Mouse (Mus musculus): ENCODE data around the gene Gm9887. TPM values are rescaled to one million over a fixed set of nuclear protein-coding genes. Genes with fewer than 3 reads are reported as not detected.
"Not testable (repeated sequence)": the region's sequence is repeated elsewhere in the genome, so short reads cannot be mapped to it uniquely, and the experiment has no call there.

The Gm9887 gene
- polyA plus RNA-seq, 1 experiment: 6.5 TPM

- Histone ChIP-seq H3K4me3 (ENCODE audit: insufficient read depth, poor library complexity, severe bottlenecking) (peak overlapping the region; percentile 37), H3ac (ENCODE audit: control insufficient read depth, insufficient read length, low read depth) (peak overlapping the region; percentile 59)
- not testable (repeated sequence) for H3K27me3 ChIP-seq (ENCODE audit: control insufficient read depth, insufficient read depth, insufficient read length); H3K79me3 ChIP-seq (ENCODE audit: low read depth); H3K79me2 ChIP-seq (ENCODE audit: control insufficient read depth, insufficient read depth); H3K36me3 ChIP-seq (ENCODE audit: control insufficient read depth, insufficient read depth)
- TF ChIP-seq MAX (IDR thresholded peaks at IDR 0.05): peak; percentile 36
Measured at GRCm38 (mm10) chr12:69360997-69361899, 11.0 kb downstream of the Gm9887 start.

- peaks cover 15% of the 10 kb centered on the region for H3K79me2 ChIP-seq (ENCODE audit: control insufficient read depth, insufficient read depth)
- no peaks in the 10 kb centered on the region for H3K27me3 ChIP-seq (ENCODE audit: control insufficient read depth, insufficient read depth, insufficient read length)
- H3K4me3 ChIP-seq (ENCODE audit: insufficient read depth, poor library complexity, severe bottlenecking): no peak overlapping the region
- no peaks in the 10 kb centered on the region for H3K36me3 ChIP-seq (ENCODE audit: control insufficient read depth, insufficient read depth)
- H3K79me3 ChIP-seq (ENCODE audit: low read depth): peaks cover 9% of the 10 kb centered on the region
- no peak overlapping the region for H3ac ChIP-seq (ENCODE audit: control insufficient read depth, insufficient read length, low read depth)
- peak; percentile 54 for TF ChIP-seq CTCF (IDR thresholded peaks at IDR 0.05; ENCODE audit: control insufficient read depth, insufficient read depth, insufficient read length)
- TF ChIP-seq MAX (IDR thresholded peaks at IDR 0.05): no peak
Measured at GRCm38 (mm10) chr12:69360655-69360996, 11.6 kb downstream of the Gm9887 start.

- no peak for TF ChIP-seq MYOD1 (IDR thresholded peaks at IDR 0.05; ENCODE audit: control insufficient read depth, insufficient read length, low read depth)
- H3ac ChIP-seq (ENCODE audit: control insufficient read depth, insufficient read length, low read depth): peak overlapping the region; percentile 47
- no peaks in the 10 kb centered on the region for H3K27me3 ChIP-seq (ENCODE audit: control insufficient read depth, insufficient read depth, insufficient read length)
- peaks cover 26% of the 10 kb centered on the region for H3K36me3 ChIP-seq (ENCODE audit: control insufficient read depth, insufficient read depth)
- H3K79me2 ChIP-seq (ENCODE audit: control insufficient read depth, insufficient read depth): peaks cover 30% of the 10 kb centered on the region
- peak overlapping the region; percentile 66 for H3K4me3 ChIP-seq (ENCODE audit: insufficient read depth, poor library complexity, severe bottlenecking)
- peaks cover 13% of the 10 kb centered on the region for H3K79me3 ChIP-seq (ENCODE audit: low read depth)
Measured at GRCm38 (mm10) chr12:69357300-69357646, 15.0 kb downstream of the Gm9887 start.

- peaks cover 30% of the 10 kb centered on the region for H3K79me2 ChIP-seq (ENCODE audit: control insufficient read depth, insufficient read depth)
- TF ChIP-seq MYOG (IDR thresholded peaks at IDR 0.05; ENCODE audit: control insufficient read depth, extremely low read depth, insufficient read length) (no peak), MAX (IDR thresholded peaks at IDR 0.05) (peak; percentile 49)
- peak within 1 kb of the TSS; percentile 66 for H3K4me3 ChIP-seq (ENCODE audit: insufficient read depth, poor library complexity, severe bottlenecking)
Measured at GRCm38 (mm10) chr12:69356546-69357299, 15.5 kb downstream of the Gm9887 start, which contains the start of gene Nemf. Gene Nemf, minus strand, starts transcription at chr12:69357165.

GRCm38 (mm10) chr12:69351685-69352084, 20.6 kb downstream of the Gm9887 start:
- peaks cover 76% of the 10 kb centered on the region for H3K36me3 ChIP-seq (ENCODE audit: control insufficient read depth, insufficient read depth)
- H3K79me3 ChIP-seq (ENCODE audit: low read depth): peaks cover 12% of the 10 kb centered on the region
- no peak overlapping the region for H3K4me3 ChIP-seq (ENCODE audit: insufficient read depth, poor library complexity, severe bottlenecking)
- H3K27me3 ChIP-seq (ENCODE audit: control insufficient read depth, insufficient read depth, insufficient read length): no peaks in the 10 kb centered on the region
- TF ChIP-seq CEBPB (IDR thresholded peaks at IDR 0.05; ENCODE audit: low read depth): no peak
- TF ChIP-seq USF1 (IDR thresholded peaks at IDR 0.05; ENCODE audit: low read depth): no peak
- no peak for TF ChIP-seq CTCF (IDR thresholded peaks at IDR 0.05; ENCODE audit: control insufficient read depth, insufficient read depth, insufficient read length)
- no peak for TF ChIP-seq MYOD1 (IDR thresholded peaks at IDR 0.05; ENCODE audit: control insufficient read depth, insufficient read length, low read depth)
- no peak for TF ChIP-seq MAX (IDR thresholded peaks at IDR 0.05)
- no peak for TF ChIP-seq MYOG (IDR thresholded peaks at IDR 0.05; ENCODE audit: control insufficient read depth, extremely low read depth, insufficient read length)
- TF ChIP-seq FOSL1 (IDR thresholded peaks at IDR 0.05; ENCODE audit: insufficient read depth, low read length, poor library complexity, severe bottlenecking): no peak
- H3ac ChIP-seq (ENCODE audit: control insufficient read depth, insufficient read length, low read depth): no peak overlapping the region
- peaks cover 26% of the 10 kb centered on the region for H3K79me2 ChIP-seq (ENCODE audit: control insufficient read depth, insufficient read depth)

More at GRCm38 (mm10) chr12:69356546-69357299, 15.5 kb downstream of the Gm9887 start, which contains the start of gene Nemf:
- peaks cover 13% of the 10 kb centered on the region for H3K79me3 ChIP-seq (ENCODE audit: low read depth)
- H3K27me3 ChIP-seq (ENCODE audit: control insufficient read depth, insufficient read depth, insufficient read length): no peaks in the 10 kb centered on the region
- peak within 1 kb of the TSS; percentile 99 for H3ac ChIP-seq (ENCODE audit: control insufficient read depth, insufficient read length, low read depth)
- peaks cover 32% of the 10 kb centered on the region for H3K36me3 ChIP-seq (ENCODE audit: control insufficient read depth, insufficient read depth)

- no peaks in the 10 kb centered on the region for H3K27me3 ChIP-seq (ENCODE audit: control insufficient read depth, insufficient read depth, insufficient read length)
- no peak overlapping the region for H3K4me3 ChIP-seq (ENCODE audit: insufficient read depth, poor library complexity, severe bottlenecking)
- no peak overlapping the region for H3ac ChIP-seq (ENCODE audit: control insufficient read depth, insufficient read length, low read depth)
- peaks cover 84% of the 10 kb centered on the region for H3K36me3 ChIP-seq (ENCODE audit: control insufficient read depth, insufficient read depth)
- TF ChIP-seq CTCF (IDR thresholded peaks at IDR 0.05; ENCODE audit: control insufficient read depth, insufficient read depth, insufficient read length): no peak
- no peak for TF ChIP-seq FOSL1 (IDR thresholded peaks at IDR 0.05; ENCODE audit: insufficient read depth, low read length, poor library complexity, severe bottlenecking)
- no peak for TF ChIP-seq MYOD1 (IDR thresholded peaks at IDR 0.05; ENCODE audit: control insufficient read depth, insufficient read length, low read depth)
- TF ChIP-seq CEBPB (IDR thresholded peaks at IDR 0.05; ENCODE audit: low read depth): no peak
- no peaks in the 10 kb centered on the region for H3K79me3 ChIP-seq (ENCODE audit: low read depth)
- peaks cover 8% of the 10 kb centered on the region for H3K79me2 ChIP-seq (ENCODE audit: control insufficient read depth, insufficient read depth)
Measured at GRCm38 (mm10) chr12:69349928-69350327, 22.3 kb downstream of the Gm9887 start.
